Mouse (Mus musculus) pancreas, adult 10 weeks (tissue): ENCODE measurements around the gene Rmi1. TPM values are rescaled to one million over a fixed set of nuclear protein-coding genes. Genes with fewer than 3 reads are reported as not detected.

Source experiments
- polyA plus RNA-seq: library from polyadenylated mRNA; stranded (reverse); fragments of 350-450 nt; fragmentation: Illumina TruSeq; extraction: RNeasy Lipid Tissue Mini Kit (QIAGEN cat#74804); gene quantifications from one replicate; pipeline ENCODE4 v1.2.3, GENCODE M21; 2015; ENCODE audit warnings: low read depth, low replicate concordance; ENCODE audit not compliant: insufficient read depth

Gene Rmi1
- polyA plus RNA-seq, result 6.7 TPM

GRCm38 (mm10) chr13:58402003-58402743 is at the start of gene Rmi1:
Rmi1 (plus strand) TSS chr13:58402248.

GRCm38 (mm10) chr13:58358629-58359303 is 43.3 kb upstream of the Rmi1 start, which contains the start of gene Kif27:
Kif27 (minus strand) TSS chr13:58359122.

DNA sequence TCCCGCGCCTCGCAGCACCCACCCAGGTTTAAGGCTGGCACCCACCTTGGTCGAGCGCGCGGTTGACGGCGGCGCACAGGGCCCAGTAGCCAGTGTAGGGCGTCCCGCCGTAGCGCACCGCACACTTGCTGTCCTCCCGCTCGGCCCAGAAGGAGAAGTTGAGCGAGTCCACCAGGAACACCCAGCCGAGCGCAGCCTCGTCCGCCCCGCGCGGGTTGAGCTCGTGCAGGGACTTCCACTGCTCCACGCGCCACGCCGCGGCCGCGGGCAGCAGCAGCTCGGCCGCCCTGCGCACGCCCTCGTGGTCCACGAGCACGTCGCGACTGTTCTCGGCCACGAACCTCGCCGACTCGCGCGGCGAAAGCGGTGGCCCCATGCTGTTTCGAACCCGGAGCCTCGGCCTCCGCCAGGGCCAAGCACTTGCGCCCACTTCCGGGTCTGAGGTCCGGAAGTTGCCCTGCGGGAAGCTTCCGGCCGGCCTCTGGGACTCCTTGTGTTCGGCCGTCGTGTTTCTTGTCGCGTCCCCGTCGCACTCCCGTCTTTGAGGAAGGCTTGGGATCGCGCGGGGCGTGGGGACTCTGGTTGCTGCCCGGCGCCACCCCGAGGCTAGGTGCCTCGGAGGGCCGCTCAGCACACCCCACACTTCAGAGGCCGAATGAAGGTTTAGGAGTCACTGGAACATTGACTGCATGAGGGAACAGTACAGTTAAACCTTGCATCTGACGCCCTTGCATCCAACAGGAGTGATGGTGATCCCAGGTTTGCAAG is 17.1 kb upstream of the Rmi1 start, which contains the start of gene 2210016F16Rik:
TSS of gene 2210016F16Rik (minus strand) at position 447 of the 768 bp plus-strand sequence.

GRCm38 (mm10) chr13:58403243-58403642 is 1.2 kb downstream of the Rmi1 start, which contains the start of gene Hnrnpk:
Hnrnpk (minus strand) TSS chr13:58403343.

Other genes with a start within 250 kb of the Rmi1 start
- gene Idnk, start 244.6 kb upstream of the Rmi1 start, polyA plus RNA-seq, result 12.2 TPM
- gene Ubqln1, start 186.6 kb upstream of the Rmi1 start, polyA plus RNA-seq, result 12.5 TPM
- 4.9 TPM for gene Gkap1, start 126.5 kb upstream of the Rmi1 start, polyA plus RNA-seq
- gene Kif27, start 43.1 kb upstream of the Rmi1 start, polyA plus RNA-seq, result 0.46 TPM
- gene 2210016F16Rik, start 17.0 kb upstream of the Rmi1 start, polyA plus RNA-seq, result 3.8 TPM
- 107 TPM for gene Hnrnpk, start 1.1 kb downstream of the Rmi1 start, polyA plus RNA-seq
- gene Slc28a3, start 208.6 kb downstream of the Rmi1 start, polyA plus RNA-seq, result 3.8 TPM